Mouse (Mus musculus) testis, adult 2 months (tissue): Measurements from ENCODE around the gene B4galnt1. TPM values are rescaled to one million over a fixed set of nuclear protein-coding genes. Genes with fewer than 3 reads are reported as not detected.
A peak's percentile ranks its signal among the peaks of the same experiment; 100 is the strongest.

ENCODE experiments used
- H3K27ac ChIP-seq: fragments of 200-500 bp; 2 replicates; pipeline ENCODE4 v1.5.1; 2012; ENCODE audit warnings: low read depth, low read length; ENCODE audit not compliant: control insufficient read depth, insufficient read depth
- H3K27me3 ChIP-seq: fragments of 200-500 bp; 2 replicates; pipeline ENCODE4 v1.6.1; 2012; ENCODE audit warnings: mild to moderate bottlenecking, low read length, moderate library complexity; ENCODE audit not compliant: control insufficient read depth, insufficient read depth
- H3K36me3 ChIP-seq: fragments of 200-500 bp; 2 replicates; pipeline ENCODE4 v1.6.1; 2012; ENCODE audit warnings: mild to moderate bottlenecking, low read length; ENCODE audit not compliant: control insufficient read depth, insufficient read depth
- H3K4me1 ChIP-seq: fragments of 200-500 bp; 2 replicates; pipeline ENCODE4 v1.6.1; 2012; ENCODE audit warnings: low read length; ENCODE audit not compliant: control insufficient read depth, insufficient read depth
- H3K4me3 ChIP-seq: fragments of 200-500 bp; 2 replicates; pipeline ENCODE4 v1.5.1; 2012; ENCODE audit warnings: low read depth, mild to moderate bottlenecking, low read length, moderate library complexity, mixed read lengths; ENCODE audit not compliant: control insufficient read depth
- CTCF ChIP-seq: fragments of 200-500 bp; IDR thresholded peaks from 2 replicates; pipeline ENCODE4 v1.5.1; 2012; ENCODE audit warnings: low read depth, mild to moderate bottlenecking, inconsistent platforms, low read length, moderate library complexity; ENCODE audit not compliant: control insufficient read depth, insufficient read depth, insufficient replicate concordance
- POLR2A ChIP-seq: fragments of 200-500 bp; IDR thresholded peaks from 2 replicates; pipeline ENCODE4 v1.6.1; 2012; ENCODE audit warnings: low read depth, mild to moderate bottlenecking, inconsistent platforms, low read length, moderate library complexity; ENCODE audit not compliant: control insufficient read depth
- polyA plus RNA-seq: library from polyadenylated mRNA; depleted of rRNA; stranded (reverse); fragments of >200 nt; gene quantifications from 2 replicates; pipeline ENCODE4 v1.2.3, GENCODE M21; 2012

Gene B4galnt1
- polyA plus RNA-seq, 1 experiment, result 27.0 TPM

DNA sequence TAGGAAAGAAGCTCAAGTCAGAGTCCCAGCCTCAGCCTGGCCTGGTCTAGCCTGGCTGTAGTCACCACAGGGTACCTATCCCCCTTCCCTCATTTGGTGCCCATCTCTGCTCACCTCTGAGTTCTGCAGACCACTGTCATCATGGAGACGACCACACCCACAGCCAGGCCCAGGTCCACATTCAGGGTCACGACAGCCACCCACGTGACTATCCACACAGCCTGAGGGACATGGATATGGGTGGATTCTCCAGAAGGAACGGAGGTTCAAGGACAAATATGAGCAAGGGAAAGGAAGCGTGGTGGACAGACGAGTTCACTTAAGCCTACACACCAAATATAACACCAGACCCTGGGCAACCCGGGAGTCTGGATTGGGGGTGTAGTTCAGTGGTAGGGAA is 9.1 kb downstream of the B4galnt1 start:
- TF ChIP-seq CTCF (no peak), POLR2A (no peak)
- no peaks in the 10 kb centered on the region for H3K36me3 ChIP-seq
- H3K27ac ChIP-seq, result no peak overlapping the region
- peaks cover 26% of the 10 kb centered on the region for H3K4me1 ChIP-seq
- H3K4me3 ChIP-seq, result no peak overlapping the region
- no peaks in the 10 kb centered on the region; the same call in 1 of the 2 replicates for H3K27me3 ChIP-seq

DNA sequence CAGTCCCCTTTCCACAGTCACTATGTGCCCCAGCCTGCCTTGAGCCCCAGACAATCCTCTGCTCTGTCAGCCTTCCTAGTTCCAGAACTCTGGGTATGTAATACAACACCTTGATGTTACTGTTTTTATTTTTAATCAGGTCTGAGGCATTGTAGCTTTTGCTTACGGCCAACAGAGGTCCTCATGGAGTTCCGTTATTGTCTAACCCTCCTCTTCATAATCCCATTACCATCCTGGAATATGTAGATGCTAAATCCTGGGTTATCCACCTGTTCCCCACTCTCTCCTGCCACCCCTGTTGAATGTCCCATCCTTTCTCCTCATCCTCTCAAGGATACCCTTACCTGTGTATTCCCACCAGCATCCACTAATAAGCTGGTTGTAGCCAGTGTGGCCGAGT is 11.2 kb downstream of the B4galnt1 start:
- Histone ChIP-seq H3K4me1 (peaks cover 31% of the 10 kb centered on the region), H3K36me3 (no peaks in the 10 kb centered on the region), H3K27ac (no peak overlapping the region), H3K27me3 (no peaks in the 10 kb centered on the region; the same call in 1 of the 2 replicates), H3K4me3 (no peak overlapping the region)
- no peak for TF ChIP-seq CTCF
- no peak for TF ChIP-seq POLR2A

DNA sequence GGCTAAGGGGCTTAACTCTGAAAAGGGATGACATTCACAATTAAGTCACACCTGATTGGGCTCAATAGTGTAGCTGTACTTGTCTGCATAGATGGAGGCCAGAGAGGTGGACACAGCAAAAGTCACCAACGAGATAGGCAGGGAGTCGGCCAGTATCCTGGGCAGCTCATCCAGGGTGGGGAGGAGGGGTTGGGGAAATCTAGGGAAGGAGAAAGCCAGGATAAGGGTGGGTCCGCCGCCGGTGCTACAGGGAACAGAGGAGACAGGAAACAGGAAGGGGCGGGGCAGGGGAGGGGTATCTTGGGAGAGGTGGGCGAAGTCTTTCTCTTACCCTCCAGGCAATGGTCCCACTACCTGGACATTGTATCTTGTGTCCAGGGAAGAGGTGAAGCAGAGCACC is 11.7 kb downstream of the B4galnt1 start:
- Histone ChIP-seq H3K4me3 (no peak overlapping the region), H3K27ac (no peak overlapping the region), H3K4me1 (peaks cover 29% of the 10 kb centered on the region), H3K36me3 (no peaks in the 10 kb centered on the region), H3K27me3 (no peaks in the 10 kb centered on the region; the same call in 1 of the 2 replicates)
- no peak for TF ChIP-seq POLR2A
- no peak for TF ChIP-seq CTCF

DNA sequence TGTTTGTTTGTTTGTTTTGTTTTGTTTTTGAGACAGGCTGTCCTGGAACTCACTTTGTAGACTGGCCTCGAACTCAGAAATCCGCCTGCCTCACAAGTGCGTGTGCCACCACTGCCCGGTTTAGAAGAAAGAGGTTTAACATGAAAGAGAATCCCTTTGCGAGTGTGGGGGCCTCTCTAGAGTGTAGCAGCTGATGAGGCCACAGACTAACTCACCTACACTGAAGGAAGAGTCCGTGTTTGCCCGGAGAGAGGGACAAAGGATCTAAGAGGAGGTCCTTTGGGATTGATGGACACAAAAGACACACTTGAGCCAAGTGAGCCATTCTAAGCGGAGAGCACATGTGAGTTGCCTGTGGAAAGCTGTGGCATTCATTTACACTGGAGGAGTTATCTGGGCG is 12.2 kb downstream of the B4galnt1 start:
- H3K27me3 ChIP-seq, result no peaks in the 10 kb centered on the region; the same call in 1 of the 2 replicates

DNA sequence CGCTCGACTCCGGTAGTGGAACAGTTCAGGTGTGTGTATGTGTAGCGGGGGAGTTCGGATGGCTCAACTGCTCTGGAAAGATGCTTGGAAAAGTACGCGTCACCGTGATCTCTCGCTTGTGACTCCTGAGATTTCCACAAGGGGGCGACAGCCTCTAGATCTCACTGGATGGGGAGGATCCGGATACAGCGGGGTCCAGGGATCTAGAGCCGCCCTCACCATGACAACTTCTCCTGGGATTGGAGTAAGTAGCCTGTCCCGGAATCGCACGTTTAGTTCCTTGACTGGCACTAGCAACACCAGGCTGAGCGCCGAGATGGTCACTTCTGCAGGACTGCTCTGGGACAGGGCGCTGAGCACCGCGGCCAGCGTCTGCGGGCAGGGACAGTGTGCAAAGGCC is 12.7 kb downstream of the B4galnt1 start:
- peaks cover 29% of the 10 kb centered on the region for H3K4me1 ChIP-seq
- H3K4me3 ChIP-seq, result peak overlapping the region; percentile 56
- H3K27ac ChIP-seq, result no peak overlapping the region
- no peak for TF ChIP-seq POLR2A
- peak; percentile 84 for TF ChIP-seq CTCF
- no peaks in the 10 kb centered on the region for H3K36me3 ChIP-seq
- H3K27me3 ChIP-seq, result no peaks in the 10 kb centered on the region; the same call in 1 of the 2 replicates

More for the DNA sequence above, 12.2 kb downstream of the B4galnt1 start:
- no peak overlapping the region for H3K27ac ChIP-seq
- H3K36me3 ChIP-seq, result no peaks in the 10 kb centered on the region
- peaks cover 29% of the 10 kb centered on the region for H3K4me1 ChIP-seq
- TF ChIP-seq CTCF (no peak), POLR2A (no peak)
- no peak overlapping the region for H3K4me3 ChIP-seq

DNA sequence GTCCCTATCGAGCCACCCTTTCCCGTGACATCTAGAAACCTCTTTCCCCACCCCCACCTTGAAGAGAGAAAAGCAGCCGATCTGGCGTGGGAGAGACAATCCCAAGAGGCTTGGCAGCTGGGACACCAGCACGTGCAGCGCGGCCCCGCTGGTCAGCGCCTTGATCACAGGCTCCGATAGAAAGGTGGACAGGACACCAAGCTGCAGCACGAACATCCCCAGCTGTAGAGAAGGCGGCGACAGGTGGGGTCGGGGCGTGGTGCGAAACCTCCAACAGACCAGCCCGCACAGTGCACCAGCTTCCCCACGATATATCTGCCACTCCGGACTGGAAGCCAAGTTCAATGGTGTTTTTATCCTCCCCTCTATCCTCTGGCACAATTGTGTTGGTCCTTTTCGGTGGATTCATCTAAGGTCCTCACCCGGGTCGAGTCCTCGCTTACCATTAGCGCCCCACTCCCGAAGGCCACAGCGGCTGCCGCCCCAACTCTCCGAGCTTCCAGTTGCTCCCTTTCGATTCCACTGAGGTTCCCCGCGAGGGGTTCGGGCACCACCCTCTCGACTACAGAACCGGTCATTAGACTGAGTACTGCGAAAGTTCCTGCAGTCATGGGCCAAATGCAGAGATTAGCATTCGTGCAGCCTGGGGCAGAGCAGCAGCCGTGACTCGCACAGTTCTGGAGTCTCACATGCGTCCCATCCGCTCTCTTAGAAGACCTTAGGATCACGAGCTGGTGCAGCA is 13.4 kb downstream of the B4galnt1 start:
- H3K36me3 ChIP-seq, result no peaks in the 10 kb centered on the region
- no peaks in the 10 kb centered on the region; the same call in 1 of the 2 replicates for H3K27me3 ChIP-seq
- peaks cover 29% of the 10 kb centered on the region for H3K4me1 ChIP-seq
- TF ChIP-seq POLR2A (no peak), CTCF (no peak)
- peak overlapping the region; percentile 18; the same call in 1 of the 2 replicates for H3K4me3 ChIP-seq
- no peak overlapping the region for H3K27ac ChIP-seq

DNA sequence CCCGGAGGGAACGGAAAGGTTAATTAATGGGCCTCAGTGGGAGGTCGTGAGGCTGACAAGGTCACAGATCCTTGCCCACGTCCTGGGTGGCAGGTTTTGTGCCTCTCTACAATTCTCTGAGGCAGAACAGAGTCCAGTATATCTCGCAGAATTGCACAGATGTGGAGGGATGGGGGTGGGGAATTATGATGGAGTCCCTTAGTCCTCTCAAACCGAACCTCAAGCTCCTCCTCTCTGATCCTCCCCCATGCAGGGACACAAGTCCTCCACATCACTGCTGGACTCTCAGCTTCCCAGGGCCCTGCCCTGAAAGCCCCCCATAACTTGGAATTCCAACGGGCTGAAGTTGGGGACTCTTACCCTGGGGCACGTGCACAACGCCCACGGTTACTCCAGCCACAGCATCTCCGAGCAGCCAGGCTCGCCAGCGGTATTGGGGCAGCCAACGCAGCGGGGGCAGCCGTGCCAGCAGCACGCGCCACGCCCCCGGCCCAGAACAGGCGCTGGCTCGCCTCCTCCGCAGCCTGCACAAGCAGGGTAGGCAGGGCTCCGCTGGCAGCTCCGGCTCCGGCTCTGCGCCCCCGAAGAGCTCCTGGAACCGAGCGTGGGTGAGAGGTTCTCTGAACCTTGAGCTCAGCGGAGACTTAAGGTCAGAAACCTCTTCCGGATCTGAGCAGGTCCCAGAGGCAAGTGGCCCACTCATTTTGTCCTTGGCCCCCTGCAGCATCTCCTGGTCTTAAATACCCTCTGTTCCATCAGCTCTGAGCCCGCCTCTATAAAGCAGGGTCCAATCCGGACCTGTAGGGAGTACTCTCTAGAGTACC is 15.1 kb downstream of the B4galnt1 start, which contains the start of gene Slc26a10:
Gene Slc26a10 (minus strand): TSS at position 775 of the 824 bp plus-strand sequence.
- no peaks in the 10 kb centered on the region; the same call in 1 of the 2 replicates for H3K27me3 ChIP-seq
- H3K36me3 ChIP-seq, result no peaks in the 10 kb centered on the region
- H3K4me1 ChIP-seq, result peaks cover 35% of the 10 kb centered on the region
- no peak for TF ChIP-seq CTCF
- TF ChIP-seq POLR2A, result no peak
- peak within 1 kb of the TSS; percentile 57 for H3K4me3 ChIP-seq
- H3K27ac ChIP-seq, result no peak within 1 kb of the TSS

DNA sequence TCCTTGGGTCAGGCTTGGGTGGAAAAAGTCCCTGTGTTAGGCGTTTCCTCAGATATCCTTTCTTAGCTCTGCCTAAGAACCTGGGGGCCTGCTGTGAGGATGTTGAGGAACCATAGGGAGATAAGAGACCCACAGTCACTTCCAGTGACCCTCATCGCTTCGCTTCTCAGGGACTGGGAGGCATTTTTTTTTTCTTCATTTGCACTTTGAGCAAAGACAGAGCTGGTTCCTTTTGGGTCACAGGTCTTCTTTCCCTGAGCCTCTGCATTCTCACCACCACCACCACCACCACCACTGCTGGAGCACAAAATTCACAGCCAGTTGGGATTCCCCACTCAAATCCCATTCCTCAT is 15.6 kb downstream of the B4galnt1 start:
- Histone ChIP-seq H3K4me3 (no peak overlapping the region), H3K27me3 (no peaks in the 10 kb centered on the region; the same call in 1 of the 2 replicates), H3K36me3 (no peaks in the 10 kb centered on the region), H3K4me1 (peaks cover 35% of the 10 kb centered on the region), H3K27ac (no peak overlapping the region)
- TF ChIP-seq CTCF (no peak), POLR2A (no peak)
